17 mouse cellular contexts compared by ENCODE assay signal in genomic region chr13:37353868-37354267, GRCm38 (mm10). TPM values are rescaled to one million over a fixed set of nuclear protein-coding genes. Genes with fewer than 3 reads are reported as not detected.
A peak's percentile ranks its signal among the peaks of the same experiment; 100 is the strongest.
DNase-seq lines count a peak whose midpoint lies in the region; TF ChIP-seq lines count a peak whose summit lies in the region.
"Had no signal": no experiment of that assay in that cellular context is flagged by ENCODE, and none has a peak within 500 bp of the region (broad histone marks: within the 10 kb centered on the region; RNA-seq: fewer than 3 reads in every experiment).

No protein-coding gene starts in this region.

- no peak for DNase-seq in kidney, adult 2 months
- no peak for DNase-seq in kidney, postnatal 14 days
- peak in 1 of 2 experiments; percentile 47 for DNase-seq in spleen, adult 2 months (ENCODE audit: low read depth in 1 of 2, low spot score in 2 of 2)
- no peak for DNase-seq in spleen, postnatal 14 days (ENCODE audit: low spot score in 2 of 2)
- DNase-seq in lung, postnatal 36 days = peak; percentile 33
- DNase-seq in splenic B cell, adult 2 months (ENCODE audit: low read depth, low spot score) = peak; percentile 53
- DNase-seq in embryo, embryonic 10 days (ENCODE audit: low spot score) = no peak
- no peak for DNase-seq in left cerebral cortex, postnatal 36 days (ENCODE audit: low spot score in 2 of 2)
- DNase-seq: adrenal gland, adult 2 months; cerebellum, adult 2 months; forebrain, postnatal 0 days; kidney, postnatal 10 days; liver had no signal

- no peaks in the 10 kb centered on the region for H3K36me3 ChIP-seq in kidney, adult 2 months (ENCODE audit: control insufficient read depth, insufficient read depth, low read length)
- H3K36me3 ChIP-seq in spleen, adult 2 months (ENCODE audit: control insufficient read depth, insufficient read depth, low read length) = peaks cover 10% of the 10 kb centered on the region
- H3K36me3 ChIP-seq in splenic B cell, adult 2 months (ENCODE audit: control insufficient read depth, insufficient read depth, low read length, poor library complexity, severe bottlenecking) = peaks cover 13% of the 10 kb centered on the region
- H3K36me3 ChIP-seq: G1E; midbrain, embryonic 10.5 days had no signal

- no peak for TF ChIP-seq CTCF in kidney, adult 2 months (conservative IDR thresholded peaks at IDR 0.05; ENCODE audit: insufficient read depth, insufficient read length, low read depth, low read length)
- no peak for TF ChIP-seq CTCF in spleen, adult 2 months (IDR thresholded peaks at IDR 0.05; ENCODE audit: extremely low read depth, insufficient read depth, insufficient read length, insufficient replicate concordance)

- intact Hi-C loops in left cerebral cortex, postnatal 36 days (cut with DNase I) = no loop called here

- H3K27me3 ChIP-seq in kidney, adult 2 months (replicated peaks; ENCODE audit: control insufficient read depth, insufficient read depth, low read length) = no peaks in the 10 kb centered on the region
- H3K27me3 ChIP-seq in spleen, adult 2 months (ENCODE audit: control insufficient read depth, insufficient read depth, low read length) = no peaks in the 10 kb centered on the region
- H3K27me3 ChIP-seq in splenic B cell, adult 2 months (ENCODE audit: control insufficient read depth, insufficient read depth, low read length, poor library complexity, severe bottlenecking) = no peaks in the 10 kb centered on the region

- peak overlapping the region; percentile 87; the same call in 1 of the 2 replicates for H3K27ac ChIP-seq in kidney, adult 2 months (ENCODE audit: insufficient read depth, low read depth, low read length)
- peak overlapping the region; percentile 71 for H3K27ac ChIP-seq in spleen, adult 2 months (ENCODE audit: insufficient read depth, low read length)
- H3K27ac ChIP-seq: hindbrain, embryonic 14.5 days; midbrain, embryonic 10.5 days had no signal

- H3K4me1 ChIP-seq in kidney, adult 2 months (ENCODE audit: control insufficient read depth, insufficient read depth, low read length) = peaks cover 2% of the 10 kb centered on the region; the same call in 1 of the 2 replicates
- peaks cover 36% of the 10 kb centered on the region for H3K4me1 ChIP-seq in spleen, adult 2 months (ENCODE audit: control insufficient read depth, insufficient read depth, insufficient read length)

- TF ChIP-seq POLR2A in kidney, adult 2 months (IDR thresholded peaks at IDR 0.05; ENCODE audit: low read depth, low read length) = no peak
- TF ChIP-seq POLR2A in spleen, adult 2 months (IDR thresholded peaks at IDR 0.05; ENCODE audit: low read depth, low read length) = no peak

- H3K4me3 ChIP-seq in kidney, adult 2 months (ENCODE audit: insufficient read depth, low read depth, low read length) = no peak overlapping the region
- H3K4me3 ChIP-seq in spleen, adult 2 months (ENCODE audit: extremely low read depth, insufficient read depth, insufficient read length) = no peak overlapping the region; the same call in 1 of the 2 replicates
- H3K4me3 ChIP-seq: erythroblast, embryonic 14.5 days; midbrain, embryonic 10.5 days had no signal

- WGBS in kidney, adult 2 months = 51% methylated on average over 4 of the region's 4 CpGs
- 19% methylated on average over 4 of the region's 4 CpGs for WGBS in spleen, adult 2 months

RNA-seq across cellular contexts. Expression of gene Ly86, which starts 8.9 kb away (rescaled TPM):
- polyA plus RNA-seq in kidney, adult 2 months (2012; rRNA removed) = 3.9 and 8.4 TPM in 2 replicates
- polyA plus RNA-seq in spleen, adult 2 months (2012; rRNA removed) = 44.8 and 49.3 TPM in 2 replicates
- 1 to 10 TPM; 9.0 to 9.1 TPM for total RNA-seq in left cerebral cortex, postnatal 36 days (2021)
- polyA plus RNA-seq: erythroblast, embryonic 14.5 days; G1E had no signal

Comparison
In these comparisons a context has a peak if more than half of its experiments do, and no peak if none do; other contexts are left out.
1. DNase-seq: peak in lung, postnatal 36 days (single experiment) and splenic B cell, adult 2 months (single experiment); none in kidney, adult 2 months (single experiment), kidney, postnatal 14 days (single experiment), spleen, postnatal 14 days (0 of 2), embryo, embryonic 10 days (single experiment) and left cerebral cortex, postnatal 36 days (0 of 2).